Mouse (Mus musculus): ENCODE data around the gene Snrpd3. TPM values are rescaled to one million over a fixed set of nuclear protein-coding genes. Genes with fewer than 3 reads are reported as not detected.
"Not testable (repeated sequence)": the region's sequence is repeated elsewhere in the genome, so short reads cannot be mapped to it uniquely, and the experiment has no call there.

Snrpd3 gene
- total RNA-seq, 2 experiments from 2014 or later: 119 to 120 TPM

DNA sequence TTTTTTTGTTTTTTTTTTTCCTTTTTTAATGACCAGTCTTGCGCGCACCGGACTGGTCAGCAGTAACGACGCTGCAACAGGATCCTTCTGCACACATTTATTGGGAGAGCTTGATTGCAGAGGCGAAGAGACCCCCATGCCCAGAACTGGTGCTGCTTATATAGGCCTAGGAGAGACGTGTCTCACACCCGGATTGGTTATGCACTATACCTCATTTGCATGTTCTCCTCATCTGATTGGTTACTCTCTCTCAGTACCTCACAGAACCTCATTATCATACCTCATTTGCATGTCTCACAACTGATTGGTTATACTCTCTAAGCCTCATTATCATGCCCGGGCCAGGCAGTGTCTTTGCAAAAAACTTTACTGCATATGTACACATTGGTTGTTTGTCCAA lies 8.1 kb downstream of the Snrpd3 start:
- DNase-seq; intact Hi-C loops (cut with DNase I): not testable (repeated sequence)

DNA sequence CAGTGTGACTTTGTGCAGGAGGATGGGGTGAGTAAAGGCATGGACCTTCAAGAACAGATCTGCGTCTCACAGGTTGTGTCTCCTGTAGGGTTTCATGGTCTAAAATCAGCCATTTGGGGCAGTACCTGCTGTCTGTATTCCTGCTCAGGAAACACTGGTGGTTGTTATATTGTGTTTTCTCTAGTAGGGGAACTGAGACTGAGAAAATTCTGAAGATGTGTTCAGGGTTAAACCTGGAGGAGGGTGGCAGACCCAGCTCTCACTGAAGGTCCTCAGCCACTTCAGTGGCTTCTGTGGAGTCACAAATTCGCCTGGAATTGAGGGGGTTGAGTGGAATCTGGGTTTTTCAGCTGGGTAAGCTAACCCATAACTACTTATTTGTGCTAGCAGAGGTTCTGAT lies 13.0 kb downstream of the Snrpd3 start:
- intact Hi-C loops (cut with DNase I): no loop called here
- DNase-seq: no peak

DNA sequence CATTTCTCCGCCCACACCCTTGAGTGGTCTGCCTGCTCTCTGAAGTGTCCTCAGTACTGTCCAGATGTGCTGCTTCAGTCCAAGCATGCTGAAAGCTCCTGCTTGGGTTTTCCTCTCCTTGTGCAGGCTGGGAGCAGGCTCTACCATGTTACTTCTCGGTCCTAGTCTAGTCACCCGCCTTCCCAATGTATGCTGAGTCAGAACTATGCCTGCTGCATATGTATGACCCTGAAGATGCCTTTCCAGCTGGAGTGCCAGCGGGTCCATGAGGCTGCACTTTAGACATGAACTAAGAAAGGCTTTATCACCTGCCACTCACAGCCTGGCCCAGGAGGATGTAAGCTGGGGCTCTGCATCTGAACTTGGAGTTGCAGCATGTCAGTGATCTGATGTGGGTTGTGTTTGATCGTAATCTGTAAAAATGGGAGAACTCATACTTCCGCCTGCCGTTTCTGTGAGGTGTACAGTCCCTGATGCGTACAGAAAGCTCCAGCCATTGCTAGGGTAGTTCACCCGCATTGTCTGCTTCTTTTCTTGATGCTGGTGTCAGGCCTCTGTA lies 14.3 kb downstream of the Snrpd3 start:
- intact Hi-C loops (cut with DNase I): no loop called here
- no peak for DNase-seq

- intact Hi-C loops (cut with DNase I): no loop called here
- DNase-seq: no peak
Measured at GRCm38 (mm10) chr10:75534216-75534615, 16.9 kb downstream of the Snrpd3 start.

- DNase-seq: peak; percentile 84
Measured at GRCm38 (mm10) chr10:75534934-75535333, 17.6 kb downstream of the Snrpd3 start.

DNA sequence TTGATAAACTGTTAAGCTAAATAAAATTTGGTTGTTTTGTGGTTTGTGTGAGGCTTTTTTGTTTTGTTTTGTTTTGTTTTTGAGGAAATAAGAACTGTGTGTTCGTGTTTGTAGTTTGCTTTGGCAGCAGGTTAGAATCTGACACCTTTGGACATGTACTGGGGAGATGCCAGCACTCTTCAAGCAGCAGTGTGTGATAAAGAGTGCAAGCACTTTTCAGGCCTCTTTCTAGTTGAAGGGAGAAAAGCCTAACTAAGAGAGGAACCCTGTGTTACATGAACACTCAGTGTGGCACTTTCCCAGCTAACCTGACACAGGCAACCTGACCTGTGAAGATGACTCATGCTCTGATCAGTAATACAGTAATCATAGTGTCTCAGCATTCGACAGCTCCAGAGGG lies 18.1 kb downstream of the Snrpd3 start:
- intact Hi-C loops (cut with DNase I): no loop called here
- no peak for DNase-seq

More at GRCm38 (mm10) chr10:75534934-75535333, 17.6 kb downstream of the Snrpd3 start:
- intact Hi-C loops (cut with DNase I): no loop called here

GRCm38 (mm10) chr10:75536123-75536522 lies 18.8 kb downstream of the Snrpd3 start:
- intact Hi-C loops (cut with DNase I): no loop called here
- no peak for DNase-seq

DNA sequence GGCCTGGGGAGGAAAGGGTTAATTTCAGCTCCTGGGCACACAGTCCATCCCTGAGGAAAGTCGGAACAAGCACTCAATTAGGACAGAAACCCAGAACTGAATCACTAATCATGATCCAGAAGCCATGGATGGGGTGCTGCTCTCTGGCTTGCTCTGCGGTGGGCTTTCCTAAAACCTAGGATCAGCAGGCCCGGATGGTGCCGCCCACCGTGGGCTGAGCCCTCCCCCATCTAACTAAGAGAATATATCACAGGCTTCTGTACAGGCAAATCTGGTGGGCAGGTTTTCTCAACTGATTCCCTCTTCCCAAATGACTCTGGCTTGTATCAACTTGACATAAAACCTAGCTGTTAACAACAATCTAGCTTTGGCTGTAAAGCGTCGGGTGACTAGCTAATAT lies 30.6 kb downstream of the Snrpd3 start:
- intact Hi-C loops (cut with DNase I): no loop called here
- no peak for DNase-seq

DNA sequence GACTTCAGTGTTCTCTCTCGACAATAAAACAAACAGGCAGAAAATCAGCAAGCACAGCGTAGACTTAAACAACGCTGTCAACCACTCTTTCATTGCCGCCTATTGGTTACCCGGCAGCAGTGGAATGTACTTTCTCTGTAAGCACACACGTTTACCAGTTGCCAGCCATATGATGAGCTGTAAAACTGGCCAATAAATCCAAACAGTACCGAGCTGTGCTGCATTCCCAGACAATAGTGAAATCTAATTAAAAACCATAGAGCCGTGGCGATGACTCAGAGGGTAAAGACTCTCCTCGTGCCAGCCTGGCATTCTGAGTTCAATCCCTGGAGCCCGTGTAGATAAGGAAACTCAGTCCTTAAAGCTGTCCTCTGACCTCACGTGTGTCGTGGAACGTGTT lies 31.1 kb downstream of the Snrpd3 start:
- DNase-seq: no peak

DNA sequence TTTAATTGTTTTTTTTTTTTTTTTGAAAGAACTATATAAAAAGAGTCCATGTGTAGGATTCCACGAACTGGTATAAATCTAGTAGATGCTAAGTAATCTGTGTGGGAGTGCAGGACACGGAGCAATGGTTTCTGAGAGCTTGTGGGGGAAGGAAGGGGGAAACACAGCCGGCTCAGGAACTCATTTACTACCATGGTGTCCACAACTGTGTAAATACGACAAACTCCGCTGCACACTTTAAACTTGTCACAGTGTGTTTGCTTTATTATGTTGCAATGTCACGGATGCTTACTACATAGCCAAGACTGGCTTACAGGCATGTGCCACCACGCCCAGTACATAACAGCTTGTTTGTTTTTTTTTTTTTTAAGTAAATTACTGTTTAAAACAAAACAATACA lies 32.5 kb downstream of the Snrpd3 start:
- intact Hi-C loops (cut with DNase I): no loop called here
- no peak for DNase-seq

More for the DNA sequence above, 31.1 kb downstream of the Snrpd3 start:
- intact Hi-C loops (cut with DNase I): no loop called here

DNA sequence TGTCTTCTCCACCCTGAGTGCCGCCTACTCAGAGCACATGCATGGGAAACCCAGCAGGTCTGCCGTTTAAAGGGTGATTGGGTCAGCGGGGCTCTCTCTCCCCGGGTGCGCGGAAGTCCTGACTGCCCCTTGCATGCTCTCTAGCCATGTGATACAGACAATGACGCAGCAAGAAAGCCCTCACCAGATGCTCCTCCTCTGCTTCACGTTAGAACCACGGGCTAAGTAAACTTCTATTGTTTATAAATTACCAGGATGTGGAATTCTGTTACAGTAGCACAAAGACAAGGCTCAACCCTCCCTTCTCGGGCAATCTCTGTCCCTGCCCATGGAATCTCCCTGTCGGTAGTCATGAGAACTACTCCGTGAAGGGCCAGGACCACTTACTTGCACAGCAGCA lies 33.8 kb downstream of the Snrpd3 start:
- intact Hi-C loops (cut with DNase I): no loop called here
- no peak for DNase-seq

DNA sequence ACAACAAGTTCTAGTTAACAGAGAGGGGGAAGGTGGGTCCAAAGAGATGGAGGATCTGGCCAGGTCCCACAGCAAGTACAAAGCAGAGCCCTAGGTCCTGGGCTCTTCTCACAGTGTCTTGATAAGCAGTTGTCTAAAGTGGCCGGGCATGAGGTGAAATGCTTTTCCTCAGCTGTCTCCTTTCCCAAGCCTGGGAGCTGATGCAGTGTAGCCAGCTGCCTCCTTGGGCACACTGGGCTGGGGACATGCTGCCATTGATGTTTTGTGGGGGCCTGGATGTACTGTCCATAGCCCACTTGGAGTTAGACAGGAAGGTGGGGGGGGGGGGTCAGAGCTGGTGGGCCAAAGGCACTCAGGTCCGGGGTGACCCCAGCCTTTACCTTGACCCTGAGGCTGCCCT lies 34.8 kb downstream of the Snrpd3 start:
- DNase-seq: no peak
- intact Hi-C loops (cut with DNase I): no loop called here

DNA sequence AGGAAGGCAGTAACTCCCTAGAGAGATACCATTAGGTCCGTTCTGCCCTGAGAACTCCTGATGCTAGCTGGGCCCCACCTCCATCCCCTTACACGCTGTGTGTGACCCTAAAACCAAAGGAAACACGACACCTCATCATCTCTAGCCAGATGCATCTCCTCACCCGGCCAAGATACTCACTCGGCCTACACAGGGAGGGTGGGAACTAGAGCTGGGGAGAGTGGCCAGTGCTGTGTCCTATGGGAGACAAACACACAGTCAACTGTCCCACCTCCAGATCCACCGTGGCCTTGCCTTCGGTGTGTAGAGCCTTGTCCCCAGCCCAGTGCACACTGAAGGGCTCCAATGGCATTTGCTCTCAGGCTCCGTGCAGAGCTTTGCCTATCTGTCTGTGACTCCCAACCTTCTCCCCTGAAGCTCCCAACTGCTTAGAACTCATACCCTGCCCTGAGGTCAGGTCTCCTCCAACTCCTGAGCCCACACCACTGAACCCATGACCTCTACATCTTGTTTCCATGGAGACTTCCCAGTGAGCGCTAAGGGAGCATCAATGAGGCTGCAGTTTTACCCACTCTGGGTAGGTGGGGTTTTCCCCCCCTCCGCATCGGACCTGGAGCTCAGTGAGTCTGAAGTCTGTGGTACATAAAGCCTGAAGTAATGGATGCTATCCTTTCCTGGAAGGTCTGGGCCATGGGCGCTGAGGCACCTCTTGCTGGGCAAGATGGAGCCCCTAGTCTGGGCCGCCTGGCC lies 35.5 kb downstream of the Snrpd3 start:
- no peak for DNase-seq
- intact Hi-C loops (cut with DNase I): no loop called here

DNA sequence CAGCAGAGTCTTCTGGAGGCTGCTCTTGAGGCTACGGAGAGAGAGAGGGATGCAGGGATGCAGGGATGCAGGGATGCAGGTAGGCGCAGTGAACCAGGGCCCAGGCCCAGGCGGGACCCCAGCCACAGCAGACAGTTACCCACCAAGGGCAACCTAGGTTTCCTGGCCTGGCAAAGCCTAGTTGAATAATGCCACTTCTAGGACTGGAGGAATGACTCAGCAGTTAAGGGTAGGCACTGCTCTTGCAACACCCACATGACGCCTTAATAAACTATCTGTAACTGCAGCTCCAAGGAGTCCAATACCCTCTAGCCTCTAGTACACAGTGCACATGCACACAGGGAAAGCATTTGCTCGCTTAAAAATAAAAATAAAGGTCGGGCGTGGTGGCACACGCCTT lies 36.7 kb downstream of the Snrpd3 start:
- intact Hi-C loops (cut with DNase I): no loop called here
- DNase-seq: no peak

DNA sequence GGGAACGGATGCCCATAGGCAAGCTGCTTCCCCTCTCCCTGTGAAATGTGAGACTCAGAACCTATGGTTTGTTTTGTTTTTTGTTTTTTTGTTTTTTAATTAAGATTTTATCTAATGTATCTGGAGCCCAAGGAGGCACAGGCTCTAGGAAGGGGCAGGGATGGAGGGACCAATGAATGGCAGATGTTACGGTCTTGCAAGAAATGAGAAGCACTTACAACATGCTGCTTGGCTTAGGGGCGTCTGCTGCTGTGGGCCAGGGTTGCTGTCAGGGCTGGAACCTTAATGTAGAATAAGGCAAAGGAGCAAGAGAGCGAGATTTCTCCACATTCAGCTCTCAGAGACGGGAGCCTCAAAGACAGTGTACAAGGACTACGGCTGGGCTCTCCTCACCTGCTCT lies 38.2 kb downstream of the Snrpd3 start:
- no peak for DNase-seq
- intact Hi-C loops (cut with DNase I): no loop called here

DNA sequence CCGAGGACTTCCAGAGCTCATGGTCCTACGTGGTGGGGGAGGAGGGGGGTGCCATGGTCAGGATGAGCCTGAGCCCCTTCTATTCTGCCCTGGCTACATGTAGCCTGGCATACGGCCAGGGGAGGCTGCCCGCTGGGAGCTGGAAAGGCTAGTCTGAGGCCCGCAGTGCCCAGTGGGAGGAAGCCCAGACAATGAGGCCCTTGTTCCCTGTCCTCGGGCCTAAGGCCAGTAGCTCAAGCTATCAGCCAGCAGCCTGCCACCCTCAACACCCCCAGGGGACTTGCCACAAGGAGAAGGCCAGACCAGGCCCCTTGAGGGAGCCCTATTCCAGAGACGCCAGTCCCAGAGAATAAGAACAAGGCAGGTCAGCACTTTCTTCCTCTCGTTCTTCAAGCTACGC lies 38.7 kb downstream of the Snrpd3 start:
- intact Hi-C loops (cut with DNase I): no loop called here

GRCm38 (mm10) chr10:75558515-75558914 lies 41.2 kb downstream of the Snrpd3 start:
- peak; percentile 96 for DNase-seq
- intact Hi-C loops (cut with DNase I): no loop called here

More for the DNA sequence above, 38.7 kb downstream of the Snrpd3 start:
- DNase-seq: peak; percentile 93

DNA sequence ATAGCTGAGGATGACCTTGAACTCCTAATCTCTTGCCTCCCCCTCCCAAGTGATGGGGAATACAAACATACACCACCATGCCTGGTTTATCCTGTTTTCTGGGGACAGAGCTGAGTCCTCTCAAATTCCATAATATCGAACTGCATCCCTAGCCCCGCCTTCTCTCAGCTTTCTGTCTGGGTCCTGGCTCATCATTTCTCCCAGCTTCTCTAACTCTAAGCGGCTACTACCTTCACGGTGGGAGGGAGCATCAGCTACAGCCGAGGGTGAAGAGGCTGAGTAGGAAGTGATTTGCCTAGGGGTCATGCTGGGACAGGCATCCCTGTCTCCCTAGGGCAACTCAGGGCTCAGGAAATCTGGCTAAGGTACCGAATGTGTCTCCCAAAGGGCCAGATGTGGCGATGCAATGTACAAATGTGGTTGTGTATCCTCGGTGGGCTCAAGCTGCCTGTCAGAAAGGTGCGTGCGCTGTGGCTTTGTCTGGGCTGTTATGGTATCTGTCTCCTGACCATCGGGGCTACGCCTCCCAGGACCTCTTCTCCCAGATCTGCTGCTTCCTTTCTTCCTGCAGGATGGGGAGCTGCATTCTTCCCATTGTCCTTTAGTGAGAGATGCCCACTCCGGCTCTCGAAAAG lies 41.8 kb downstream of the Snrpd3 start:
- intact Hi-C loops (cut with DNase I): no loop called here
- no peak for DNase-seq

DNA sequence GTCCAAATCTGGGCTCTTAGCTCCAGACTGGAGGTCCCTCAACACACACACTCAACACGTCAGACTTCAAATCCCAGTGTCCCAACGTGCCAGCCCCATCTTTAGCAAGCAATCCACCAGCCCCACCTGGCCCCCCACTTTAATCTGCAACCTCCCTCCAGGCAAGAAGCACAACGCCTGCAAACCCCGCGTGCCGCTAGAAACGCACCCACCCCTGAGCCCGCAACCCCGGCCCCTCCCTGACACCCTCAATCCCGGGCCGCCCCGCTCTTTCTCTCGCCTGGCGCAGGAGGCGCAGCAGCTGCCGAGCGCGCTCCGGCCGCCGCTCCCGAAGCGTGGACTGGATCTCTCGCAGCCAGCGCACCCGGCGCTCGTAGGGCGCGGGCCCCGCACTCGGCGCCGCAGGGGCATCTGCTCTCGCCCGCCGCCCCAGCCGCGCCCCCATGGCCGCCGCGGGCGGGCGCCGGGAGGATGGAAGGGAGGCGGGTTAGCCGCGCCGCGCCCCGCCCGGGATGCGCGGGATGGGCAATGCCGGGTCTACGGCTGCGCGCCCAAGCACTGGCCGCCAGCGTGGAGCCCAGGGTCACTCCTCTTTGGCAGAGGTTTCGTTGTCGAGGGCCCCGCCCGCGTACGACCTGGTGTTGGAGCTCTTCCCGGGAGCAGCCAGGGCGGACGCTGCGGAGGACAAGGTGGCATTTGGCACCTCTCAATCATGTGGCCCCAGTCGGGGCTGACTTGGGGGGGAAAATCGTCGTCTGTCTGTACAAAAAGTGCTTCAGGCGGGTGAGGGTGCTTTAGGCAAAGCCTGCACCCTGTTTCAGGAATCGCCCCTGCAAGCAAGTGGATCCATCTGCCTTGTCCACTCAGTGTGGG lies 42.6 kb downstream of the Snrpd3 start, which contains the start of gene Lrrc75b:
Lrrc75b (minus strand) TSS at position 655 of the 873 bp plus-strand sequence.
- DNase-seq: peak; percentile 66
- intact Hi-C loops (cut with DNase I): no loop called here

- no peak for DNase-seq
- intact Hi-C loops (cut with DNase I): no loop called here
Measured at GRCm38 (mm10) chr10:75560549-75560899, 43.2 kb downstream of the Snrpd3 start.

GRCm38 (mm10) chr10:75561071-75561654 lies 43.8 kb downstream of the Snrpd3 start, which contains the start of gene Ggt1:
TSS of gene Ggt1 (plus strand) at chr10:75561604.
- intact Hi-C loops (cut with DNase I): no loop called here
- no peak for DNase-seq

Measured in left cerebral cortex, postnatal 4 days (tissue).